Mouse (Mus musculus) CH12.LX (cell line): ENCODE data around the gene Cacna2d1. TPM values are rescaled to one million over a fixed set of nuclear protein-coding genes. Genes with fewer than 3 reads are reported as not detected.

Source experiments
- DNase-seq: peaks from one replicate; pipeline ENCODE4 v3.0.0-alpha.2; 2013; ENCODE audit errors: extremely low read depth
- H3K27ac ChIP-seq: 2 replicates; pipeline ENCODE4 v1.5.1; 2012; ENCODE audit warnings: low read depth, mild to moderate bottlenecking, control low read depth, moderate library complexity; ENCODE audit not compliant: insufficient read depth
- H3K27me3 ChIP-seq: replicated peaks from 2 replicates; pipeline ENCODE3; 2012; ENCODE audit warnings: inconsistent platforms
- H3K36me3 ChIP-seq, 2 experiments: replicated peaks in 1 of 2; 2 replicates each; pipeline versions ENCODE3 to v1.6.1; 2012; ENCODE audit warnings: inconsistent platforms in 1 of 2, low read length in 1 of 2, mild to moderate bottlenecking in 1 of 2, mixed read lengths in 1 of 2, moderate library complexity in 1 of 2; ENCODE audit not compliant: control insufficient read depth in 1 of 2, insufficient read depth in 1 of 2
- H3K4me1 ChIP-seq, 2 experiments: 2 replicates each; pipeline ENCODE4 v1.6.1; 2012; ENCODE audit warnings: inconsistent platforms in 1 of 2, moderate library complexity in 1 of 2; ENCODE audit not compliant: insufficient read depth in 2 of 2, control insufficient read depth in 1 of 2
- H3K4me2 ChIP-seq: 2 replicates; pipeline ENCODE4 v1.6.1; 2012; ENCODE audit warnings: low read depth, mild to moderate bottlenecking, control low read depth; ENCODE audit not compliant: poor library complexity, insufficient read depth, severe bottlenecking
- H3K4me3 ChIP-seq, 3 experiments: fragments of 150-350 bp in 1 of 3; sonication (generic) in 1 of 3; replicated peaks in 1 of 3; 2 replicates each; pipeline versions ENCODE3 to v1.5.1; 2011 to 2012; ENCODE audit warnings: low read depth in 2 of 3, low read length in 2 of 3, mild to moderate bottlenecking in 2 of 3, moderate library complexity in 2 of 3, control low read depth in 1 of 3, improper control_type of control experiment in 1 of 3, inconsistent platforms in 1 of 3, mixed read lengths in 1 of 3; ENCODE audit not compliant: poor library complexity in 1 of 3
- H3K79me2 ChIP-seq: replicated peaks from 2 replicates; pipeline ENCODE4 v1.6.1; 2012; ENCODE audit warnings: mild to moderate bottlenecking, moderate library complexity; ENCODE audit not compliant: control insufficient read depth, poor library complexity, insufficient read depth, severe bottlenecking; ENCODE audit errors: extremely low read depth
- H3K9ac ChIP-seq: 2 replicates; pipeline ENCODE4 v1.6.1; 2012; ENCODE audit warnings: low read depth, mild to moderate bottlenecking, control low read depth, moderate library complexity; ENCODE audit not compliant: insufficient read depth
- H3K9me3 ChIP-seq: replicated peaks from 2 replicates; pipeline ENCODE3; 2012; ENCODE audit warnings: low read length, inconsistent platforms, mixed read lengths
- BHLHE40 ChIP-seq: IDR thresholded peaks from 2 replicates; pipeline ENCODE4 v1.6.1; 2011; ENCODE audit warnings: mild to moderate bottlenecking, low read depth, low read length, improper control_type of control experiment
- CHD1 ChIP-seq: IDR thresholded peaks from 2 replicates; pipeline ENCODE4 v1.6.1; 2012; ENCODE audit warnings: low read depth, low read length, improper control_type of control experiment, inconsistent platforms
- E2F4 ChIP-seq: IDR thresholded peaks from 2 replicates; pipeline ENCODE4 v1.6.1; 2011; ENCODE audit warnings: low read depth, low read length, improper control_type of control experiment; ENCODE audit not compliant: insufficient replicate concordance
- ELF1 ChIP-seq: IDR thresholded peaks from 2 replicates; pipeline ENCODE4 v1.6.1; 2014; ENCODE audit warnings: low read depth, mild to moderate bottlenecking, inconsistent platforms, low read length, improper control_type of control experiment
- EP300 ChIP-seq: IDR thresholded peaks from 2 replicates; pipeline ENCODE4 v1.6.1; 2011; ENCODE audit warnings: low read length, improper control_type of control experiment
- ETS1 ChIP-seq: conservative IDR thresholded peaks from 2 replicates; pipeline ENCODE4 v1.6.1; 2012; ENCODE audit warnings: low read depth, mild to moderate bottlenecking, inconsistent platforms, low read length, improper control_type of control experiment, moderate library complexity
- GABPA ChIP-seq: IDR thresholded peaks from 2 replicates; pipeline ENCODE4 v1.6.1; 2012; ENCODE audit warnings: low read depth, low read length, improper control_type of control experiment, inconsistent platforms; ENCODE audit not compliant: insufficient replicate concordance
- IRF4 ChIP-seq: IDR thresholded peaks from 2 replicates; pipeline ENCODE4 v1.6.1; 2014; ENCODE audit warnings: low read depth, mild to moderate bottlenecking, inconsistent platforms, low read length, improper control_type of control experiment
- JUN ChIP-seq: IDR thresholded peaks from 2 replicates; pipeline ENCODE4 v1.6.1; 2011; ENCODE audit warnings: low read depth, mild to moderate bottlenecking, low read length, improper control_type of control experiment, moderate library complexity; ENCODE audit not compliant: insufficient read depth
- KAT2A ChIP-seq: IDR thresholded peaks from 2 replicates; pipeline ENCODE4 v1.6.1; 2012; ENCODE audit warnings: low read length, improper control_type of control experiment, inconsistent platforms; ENCODE audit not compliant: insufficient replicate concordance
- MAFK ChIP-seq: IDR thresholded peaks from 2 replicates; pipeline ENCODE4 v1.6.1; 2011; ENCODE audit warnings: low read length, improper control_type of control experiment; ENCODE audit not compliant: insufficient replicate concordance
- MAX ChIP-seq: IDR thresholded peaks from 2 replicates; pipeline ENCODE4 v1.6.1; 2011; ENCODE audit warnings: low read length, improper control_type of control experiment
- MXI1 ChIP-seq: IDR thresholded peaks from 2 replicates; pipeline ENCODE4 v1.6.1; 2011; ENCODE audit warnings: mild to moderate bottlenecking, low read depth, low read length, improper control_type of control experiment
- NELFE ChIP-seq: IDR thresholded peaks from 2 replicates; pipeline ENCODE4 v1.6.1; 2011; ENCODE audit warnings: low read depth, low read length, improper control_type of control experiment
- PAX5 ChIP-seq: IDR thresholded peaks from 2 replicates; pipeline ENCODE4 v1.6.1; 2012; ENCODE audit warnings: low read length, inconsistent platforms, mixed read lengths
- POLR2A ChIP-seq: IDR thresholded peaks from 2 replicates; pipeline ENCODE4 v1.6.1; 2011; ENCODE audit warnings: low read depth, mild to moderate bottlenecking, improper control_type of control experiment, low read length
- POLR2AphosphoS2 ChIP-seq: IDR thresholded peaks from 2 replicates; pipeline ENCODE4 v1.6.1; 2011; ENCODE audit warnings: low read depth, low read length, improper control_type of control experiment
- RAD21 ChIP-seq: IDR thresholded peaks from 2 replicates; pipeline ENCODE4 v1.6.1; 2011; ENCODE audit warnings: low read depth, mild to moderate bottlenecking, low read length, improper control_type of control experiment, moderate library complexity
- RCOR1 ChIP-seq: conservative IDR thresholded peaks from 2 replicates; pipeline ENCODE4 v1.6.1; 2012; ENCODE audit warnings: low read depth, mild to moderate bottlenecking, inconsistent platforms, low read length, improper control_type of control experiment
- SIN3A ChIP-seq: IDR thresholded peaks from 2 replicates; pipeline ENCODE4 v1.6.1; 2012; ENCODE audit warnings: low read length, improper control_type of control experiment, inconsistent platforms
- SMC3 ChIP-seq: IDR thresholded peaks from 2 replicates; pipeline ENCODE4 v1.6.1; 2011; ENCODE audit warnings: low read depth, low read length, improper control_type of control experiment
- TCF12 ChIP-seq: IDR thresholded peaks from 2 replicates; pipeline ENCODE4 v1.6.1; 2014; ENCODE audit warnings: low read depth, mild to moderate bottlenecking, inconsistent platforms, low read length, improper control_type of control experiment
- USF2 ChIP-seq: conservative IDR thresholded peaks from 2 replicates; pipeline ENCODE4 v1.6.1; 2011; ENCODE audit warnings: low read depth, low read length, improper control_type of control experiment
- ZC3H11A ChIP-seq: IDR thresholded peaks from 2 replicates; pipeline ENCODE4 v1.6.1; 2012; ENCODE audit warnings: low read depth, mild to moderate bottlenecking, inconsistent platforms, low read length, improper control_type of control experiment
- ZKSCAN1 ChIP-seq: IDR thresholded peaks from 2 replicates; pipeline ENCODE4 v1.6.1; 2012; ENCODE audit warnings: low read depth, inconsistent platforms, low read length, improper control_type of control experiment, borderline replicate concordance
- ZMIZ1 ChIP-seq: IDR thresholded peaks from 2 replicates; pipeline ENCODE4 v1.6.1; 2012; ENCODE audit warnings: low read depth, mild to moderate bottlenecking, inconsistent platforms, low read length, improper control_type of control experiment
- dilution Hi-C: fragments of 300-500 bp; cut with MboI; formaldehyde crosslinking; loops from 2 replicates; pipeline ENCODE4 v1.14.3; 2020; ENCODE audit warnings: low sequenced_read_pairs; ENCODE audit not compliant: extremely low pct_unique_long_range_greater_than_20kb, extremely low pct_ligation_motif_present
- in situ Hi-C: fragments of 300-500 bp; cut with MboI; formaldehyde crosslinking; loops from 3 replicates; pipeline ENCODE4 v1.14.3; 2019; ENCODE audit warnings: low sequenced_read_pairs, low pct_ligation_motif_present, low pct_unique_long_range_greater_than_20kb, mixed read lengths
- polyA plus RNA-seq: library from polyadenylated mRNA; unstranded; fragments of >175 nt; gene quantifications from 2 replicates; pipeline ENCODE4 v1.2.1, GENCODE M21; 2012; ENCODE audit warnings: low read depth; ENCODE audit not compliant: insufficient read length
- total RNA-seq, 2 experiments: library from RNA; depleted of rRNA; stranded (reverse); fragments of 300-350 nt in 1 of 2; fragments of >200 nt in 1 of 2; gene quantifications; 2 replicates each; pipeline ENCODE4 v1.2.3; 2012 to 2014

The Cacna2d1 gene
- total and polyA plus RNA-seq, 3 experiments, result 0.13 to 1.3 (median 0.28) TPM

- Histone ChIP-seq H3K4me3 (no peak overlapping the region), H3K79me2 (no peaks in the 10 kb centered on the region), H3K4me1 (no peaks in the 10 kb centered on the region), H3K4me2 (no peak overlapping the region), H3K36me3 (no peaks in the 10 kb centered on the region), H3K9me3 (peaks cover 11% of the 10 kb centered on the region), H3K27ac (no peak overlapping the region), H3K27me3 (no peaks in the 10 kb centered on the region), H3K9ac (no peak overlapping the region)
- dilution Hi-C loops (no loop called here), in situ Hi-C loops (no loop called here)
- TF ChIP-seq ELF1 (no peak), POLR2A (no peak), SIN3A (no peak), CHD1 (no peak), MAFK (no peak), USF2 (no peak), IRF4 (no peak), RCOR1 (no peak), TCF12 (no peak), MAX (no peak), ETS1 (no peak), ZC3H11A (no peak), POLR2AphosphoS2 (no peak), KAT2A (no peak), ZMIZ1 (no peak), GABPA (no peak)
- DNase-seq, result no peak
Measured at GRCm38 (mm10) chr5:16000917-16001316, 66.4 kb downstream of the Cacna2d1 start.

GRCm38 (mm10) chr5:16002431-16003063 is 68.1 kb downstream of the Cacna2d1 start:
- TF ChIP-seq USF2, result no peak
- no peak for TF ChIP-seq SMC3
- TF ChIP-seq IRF4, result no peak
- no peak for TF ChIP-seq POLR2A
- TF ChIP-seq NELFE, result no peak
- TF ChIP-seq E2F4, result no peak
- no peak for TF ChIP-seq MAFK
- no peak for TF ChIP-seq ZMIZ1
- TF ChIP-seq RAD21, result no peak
- no peak for TF ChIP-seq TCF12
- no peak for TF ChIP-seq MAX
- TF ChIP-seq SIN3A, result no peak
- no peak for TF ChIP-seq KAT2A
- no peak for TF ChIP-seq PAX5
- TF ChIP-seq JUN, result no peak
- no peak for TF ChIP-seq BHLHE40
- no peak for TF ChIP-seq EP300
- no peak for TF ChIP-seq ZKSCAN1
- TF ChIP-seq MXI1, result no peak
- H3K27ac ChIP-seq, result no peak overlapping the region
- no peaks in the 10 kb centered on the region for H3K4me1 ChIP-seq
- H3K4me2 ChIP-seq, result no peak overlapping the region
- in situ Hi-C loops, result no loop called here
- H3K9ac ChIP-seq, result no peak overlapping the region
- dilution Hi-C loops, result no loop called here
- no peaks in the 10 kb centered on the region for H3K36me3 ChIP-seq
- no peaks in the 10 kb centered on the region for H3K79me2 ChIP-seq
- peaks cover 13% of the 10 kb centered on the region for H3K9me3 ChIP-seq
- no peaks in the 10 kb centered on the region for H3K27me3 ChIP-seq
- no peak overlapping the region for H3K4me3 ChIP-seq
- no peak for DNase-seq
